Mouse (Mus musculus) lung, embryonic 14.5 days (tissue): ENCODE results near the gene Syn1. TPM values are rescaled to one million over a fixed set of nuclear protein-coding genes. Genes with fewer than 3 reads are reported as not detected.

Source experiments
- ATAC-seq: fragments of 200-750 bp; cut with Nextera tagmentation; 2 replicates; pipeline ENCODE4 v1.8.0; 2017; ENCODE audit warnings: mild to moderate bottlenecking, moderate TSS enrichment, moderate library complexity; ENCODE audit not compliant: insufficient read depth
- DNase-seq: peaks from one replicate; pipeline ENCODE4 v3.0.0-alpha.2; 2015
- H3K27ac ChIP-seq: fragments of 300-500 bp; sonication (generic); 2 replicates; pipeline ENCODE4 v1.5.1; 2014; ENCODE audit warnings: low read depth, mild to moderate bottlenecking, moderate library complexity
- H3K27me3 ChIP-seq: fragments of 300-500 bp; sonication (generic); 2 replicates; pipeline ENCODE4 v1.6.1; 2014; ENCODE audit warnings: low read length, control low read depth; ENCODE audit not compliant: insufficient read depth
- H3K36me3 ChIP-seq: fragments of 300-500 bp; sonication (generic); 2 replicates; pipeline ENCODE4 v1.6.1; 2014; ENCODE audit warnings: control low read depth; ENCODE audit not compliant: insufficient read depth
- H3K4me1 ChIP-seq: fragments of 300-500 bp; sonication (generic); 2 replicates; pipeline ENCODE4 v1.6.1; 2014; ENCODE audit warnings: antibody characterized with exemption, control low read depth; ENCODE audit not compliant: insufficient read depth
- H3K4me2 ChIP-seq: fragments of 300-500 bp; sonication (generic); 2 replicates; pipeline ENCODE4 v1.6.1; 2014; ENCODE audit warnings: mild to moderate bottlenecking
- H3K4me3 ChIP-seq: fragments of 300-500 bp; sonication (generic); 2 replicates; pipeline ENCODE4 v1.5.1; 2014; ENCODE audit warnings: low read depth, low read length
- H3K9ac ChIP-seq: fragments of 300-500 bp; sonication (generic); 2 replicates; pipeline ENCODE4 v1.6.1; 2014
- H3K9me3 ChIP-seq: fragments of 300-500 bp; sonication (generic); 2 replicates; pipeline ENCODE4 v1.6.1; 2016; ENCODE audit warnings: low read depth, low read length, control low read depth
- CTCF ChIP-seq: IDR thresholded peaks from 2 replicates; pipeline ENCODE4 v1.5.1; 2016; ENCODE audit warnings: antibody characterized with exemption, low read depth
- WGBS: fragments of 180-500 bp; shearing (Covaris S2); extraction: QIAGEN DNeasy Blood & Tissue Kit; methylation state at CpG from one replicate; pipeline ENCODE4 v1.1.7; 2014; 5-methylcytosine and 5-hydroxymethylcytosine counted together
- polyA plus RNA-seq: library from polyadenylated mRNA; unstranded; fragments of >200 nt; fragmentation: Nextera tagmentation; extraction: Ambion mirVana; gene quantifications from 2 replicates; pipeline ENCODE4 v1.2.1, GENCODE M21; 2014

Gene Syn1
- polyA plus RNA-seq, 1 experiment from 2014 or later = 0.11 TPM

- Histone ChIP-seq H3K9ac (no peak overlapping the region), H3K27ac (no peak overlapping the region), H3K4me1 (no peaks in the 10 kb centered on the region), H3K36me3 (0 out of 2 replicates have a peak, but pooled peaks cover 7% of the 10 kb centered on the region), H3K27me3 (no peaks in the 10 kb centered on the region), H3K4me3 (no peak overlapping the region), H3K4me2 (peak overlapping the region; percentile 29; the same call in 1 of the 2 replicates), H3K9me3 (no peaks in the 10 kb centered on the region)
- ATAC-seq (peak; percentile 48), DNase-seq (peak; percentile 11)
- WGBS = 32% methylated on average over 29 of the region's 29 CpGs
- no peak for TF ChIP-seq CTCF
Observed at GRCm38 (mm10) chrX:20862105-20863065, 58.4 kb downstream of the Syn1 start.

DNA sequence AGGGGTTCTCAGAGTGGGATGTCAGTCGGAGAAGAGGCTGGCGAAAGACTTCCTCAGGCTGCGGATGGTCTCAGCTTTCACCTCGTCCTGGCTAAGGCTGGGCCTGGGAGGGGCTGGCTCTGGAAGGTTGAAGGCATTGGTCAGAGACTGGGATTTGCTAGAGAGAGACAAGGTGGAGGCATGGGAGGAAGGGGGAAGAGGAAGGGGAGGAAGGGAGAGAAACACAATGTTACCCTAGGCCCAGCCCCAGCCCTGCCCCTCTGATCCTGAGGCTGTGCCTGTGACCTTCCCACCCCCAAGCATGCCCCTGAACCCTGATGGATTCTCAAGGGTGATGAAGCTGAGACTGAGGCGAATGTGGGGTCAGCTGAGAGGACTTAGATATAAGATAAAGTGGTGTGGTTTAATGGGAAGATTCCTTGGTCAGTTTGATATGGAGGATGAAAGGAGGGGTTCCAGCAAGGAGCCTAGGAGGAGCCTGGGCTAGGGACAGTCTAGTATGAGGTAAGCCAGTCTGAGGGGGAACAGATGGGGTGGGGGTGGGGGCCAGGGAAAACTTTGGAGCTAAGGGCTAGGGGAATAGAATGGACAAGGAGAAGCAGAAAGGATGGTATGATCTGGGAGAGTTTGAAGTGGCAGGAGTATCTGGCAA lies 59.2 kb downstream of the Syn1 start:
- Histone ChIP-seq H3K9ac (no peak overlapping the region), H3K9me3 (no peaks in the 10 kb centered on the region), H3K4me3 (no peak overlapping the region), H3K4me2 (no peak overlapping the region), H3K27ac (no peak overlapping the region), H3K27me3 (no peaks in the 10 kb centered on the region), H3K4me1 (no peaks in the 10 kb centered on the region), H3K36me3 (0 out of 2 replicates have a peak, but pooled peaks cover 7% of the 10 kb centered on the region)
- no peak for TF ChIP-seq CTCF
- no peak for DNase-seq
- ATAC-seq = 0 out of 2 replicates have a peak, but pooled peaks have one; percentile 29
- WGBS = 38% methylated on average over 5 of the region's 5 CpGs

DNA sequence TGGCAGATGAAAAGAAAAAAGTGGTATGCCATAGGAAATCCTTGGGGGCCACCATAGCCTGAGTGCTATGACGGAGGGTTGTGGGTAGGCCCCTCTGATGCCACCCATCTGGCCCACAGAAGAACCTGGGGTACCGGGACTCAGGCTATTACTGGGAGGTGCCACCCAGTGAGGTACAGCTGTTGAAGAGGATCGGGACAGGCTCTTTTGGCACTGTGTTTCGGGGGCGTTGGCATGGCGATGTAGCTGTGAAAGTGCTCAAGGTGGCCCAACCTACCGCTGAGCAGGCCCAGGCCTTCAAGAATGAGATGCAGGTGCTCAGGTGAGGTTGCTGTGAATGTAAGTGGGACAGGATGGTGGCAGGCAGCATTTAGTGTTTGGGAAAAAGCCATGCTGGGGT lies 67.0 kb downstream of the Syn1 start:
- DNase-seq = no peak
- Histone ChIP-seq H3K27ac (no peak overlapping the region), H3K36me3 (peaks cover 33% of the 10 kb centered on the region; the same call in 1 of the 2 replicates), H3K9me3 (no peaks in the 10 kb centered on the region), H3K27me3 (no peaks in the 10 kb centered on the region), H3K9ac (no peak overlapping the region), H3K4me1 (no peaks in the 10 kb centered on the region), H3K4me2 (no peak overlapping the region), H3K4me3 (no peak overlapping the region)
- no peak for ATAC-seq
- 85% methylated on average over 7 of the region's 7 CpGs for WGBS
- TF ChIP-seq CTCF = no peak

- ATAC-seq = peak; percentile 99
- H3K27ac ChIP-seq = peak overlapping the region; percentile 58
Observed at GRCm38 (mm10) chrX:20848256-20848984, 72.4 kb downstream of the Syn1 start.

DNA sequence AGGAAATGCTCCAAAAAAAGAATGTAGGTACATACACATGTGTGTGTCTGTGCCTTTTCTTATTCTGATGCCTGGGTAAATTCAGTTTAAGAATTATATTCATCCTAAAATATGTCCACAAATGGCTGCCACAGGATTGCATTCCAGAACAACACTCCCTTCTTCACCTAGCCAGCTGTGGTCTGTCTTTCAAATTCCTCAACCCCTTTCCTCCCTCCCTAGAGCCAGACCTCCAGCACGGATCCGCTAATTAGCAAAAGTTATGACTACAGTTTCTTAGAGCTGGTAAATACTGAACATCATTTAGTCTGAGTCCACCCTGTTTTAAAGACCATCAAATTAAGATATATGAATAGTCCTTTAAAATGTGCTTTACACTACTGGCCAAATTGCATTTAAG lies 73.0 kb downstream of the Syn1 start:
- Histone ChIP-seq H3K27ac (peak overlapping the region; percentile 72), H3K4me2 (peak overlapping the region; percentile 48), H3K9ac (no peak overlapping the region), H3K4me3 (peak overlapping the region; percentile 60; the same call in 1 of the 2 replicates), H3K9me3 (no peaks in the 10 kb centered on the region), H3K36me3 (peaks cover 7% of the 10 kb centered on the region; the same call in 1 of the 2 replicates), H3K4me1 (no peaks in the 10 kb centered on the region), H3K27me3 (no peaks in the 10 kb centered on the region)
- TF ChIP-seq CTCF = no peak
- WGBS = 11% methylated on average over 2 of the region's 2 CpGs
- no peak for DNase-seq
- peak; percentile 28 for ATAC-seq

More at GRCm38 (mm10) chrX:20848256-20848984, 72.4 kb downstream of the Syn1 start:
- TF ChIP-seq CTCF = no peak
- peak overlapping the region; percentile 69 for H3K4me2 ChIP-seq
- peaks cover 13% of the 10 kb centered on the region; the same call in 1 of the 2 replicates for H3K36me3 ChIP-seq
- DNase-seq = peak; percentile 94
- H3K27me3 ChIP-seq = no peaks in the 10 kb centered on the region
- no peaks in the 10 kb centered on the region for H3K9me3 ChIP-seq
- H3K4me1 ChIP-seq = no peaks in the 10 kb centered on the region
- 5% methylated on average over 42 of the region's 42 CpGs for WGBS
- H3K9ac ChIP-seq = peak overlapping the region; percentile 66
- H3K4me3 ChIP-seq = peak overlapping the region; percentile 60

- H3K27ac ChIP-seq = no peak overlapping the region
- 88% methylated on average over 3 of the region's 3 CpGs for WGBS
Observed at GRCm38 (mm10) chrX:20847232-20847631, 73.6 kb downstream of the Syn1 start.

More at GRCm38 (mm10) chrX:20847232-20847631, 73.6 kb downstream of the Syn1 start:
- DNase-seq (no peak), ATAC-seq (no peak)
- no peak for TF ChIP-seq CTCF
- Histone ChIP-seq H3K4me1 (no peaks in the 10 kb centered on the region), H3K4me2 (no peak overlapping the region), H3K9me3 (no peaks in the 10 kb centered on the region), H3K27me3 (no peaks in the 10 kb centered on the region), H3K9ac (no peak overlapping the region), H3K36me3 (peaks cover 7% of the 10 kb centered on the region; the same call in 1 of the 2 replicates), H3K4me3 (no peak overlapping the region)
